Mouse (Mus musculus): ENCODE results near the gene Btbd19.

The Btbd19 gene

GRCm38 (mm10) chr4:117110985-117111384 is 14.5 kb downstream of the Btbd19 start:
- DNase-seq (ENCODE audit: low spot score), result no peak

- no peak for DNase-seq (ENCODE audit: low spot score)
Measured at GRCm38 (mm10) chr4:117110249-117110648, 15.3 kb downstream of the Btbd19 start.

- DNase-seq (ENCODE audit: low spot score), result no peak
Measured at GRCm38 (mm10) chr4:117109330-117109729, 16.2 kb downstream of the Btbd19 start.

- DNase-seq (ENCODE audit: low spot score), result no peak
Measured at GRCm38 (mm10) chr4:117108524-117108849, 17.0 kb downstream of the Btbd19 start.

GRCm38 (mm10) chr4:117107813-117108523 is 17.6 kb downstream of the Btbd19 start:
- DNase-seq (ENCODE audit: low spot score), result no peak

GRCm38 (mm10) chr4:117105127-117105526 is 20.4 kb downstream of the Btbd19 start:
- peak; percentile 56 for DNase-seq (ENCODE audit: low spot score)

GRCm38 (mm10) chr4:117104672-117105071 is 20.9 kb downstream of the Btbd19 start:
- DNase-seq (ENCODE audit: low spot score), result no peak

GRCm38 (mm10) chr4:117101218-117101617 is 24.3 kb downstream of the Btbd19 start:
- DNase-seq (ENCODE audit: low spot score), result no peak

GRCm38 (mm10) chr4:117100036-117100435 is 25.5 kb downstream of the Btbd19 start:
- no peak for DNase-seq (ENCODE audit: low spot score)

- DNase-seq (ENCODE audit: low spot score), result no peak
Measured at GRCm38 (mm10) chr4:117098764-117099036, 26.8 kb downstream of the Btbd19 start.

GRCm38 (mm10) chr4:117097969-117098763 is 27.4 kb downstream of the Btbd19 start:
- no peak for DNase-seq (ENCODE audit: low spot score)

GRCm38 (mm10) chr4:117096666-117097065 is 28.9 kb downstream of the Btbd19 start:
- DNase-seq (ENCODE audit: low spot score), result no peak

- peak; percentile 89 for DNase-seq (ENCODE audit: low spot score)
Measured at GRCm38 (mm10) chr4:117095551-117096452, 29.7 kb downstream of the Btbd19 start, which contains the start of gene Ptch2. Gene Ptch2, plus strand, starts transcription at chr4:117096075.

GRCm38 (mm10) chr4:117094626-117095361 is 30.7 kb downstream of the Btbd19 start:
- no peak for DNase-seq (ENCODE audit: low spot score)

GRCm38 (mm10) chr4:117090586-117090985 is 34.9 kb downstream of the Btbd19 start:
- no peak for DNase-seq (ENCODE audit: low spot score)

GRCm38 (mm10) chr4:117087948-117088640 is 37.4 kb downstream of the Btbd19 start:
- DNase-seq (ENCODE audit: low spot score), result no peak

GRCm38 (mm10) chr4:117071183-117071582 is 54.3 kb downstream of the Btbd19 start:
- no peak for DNase-seq (ENCODE audit: low spot score)

GRCm38 (mm10) chr4:117070624-117071023 is 54.9 kb downstream of the Btbd19 start:
- no peak for DNase-seq (ENCODE audit: low spot score)

- DNase-seq (ENCODE audit: low spot score), result no peak
Measured at GRCm38 (mm10) chr4:117069647-117070046, 55.9 kb downstream of the Btbd19 start.

Data from testis, postnatal 14 days (tissue).